Mouse (Mus musculus) thymus, adult 2 months (tissue): ENCODE measurements around the gene H1foo. TPM values are rescaled to one million over a fixed set of nuclear protein-coding genes. Genes with fewer than 3 reads are reported as not detected.

Experiments used
- DNase-seq: peaks from one replicate; pipeline ENCODE4 v3.0.0; 2021
- H3K27ac ChIP-seq: fragments of 200-500 bp; 2 replicates; pipeline ENCODE4 v1.5.1; 2012; ENCODE audit warnings: low read length, control low read depth; ENCODE audit not compliant: control insufficient read depth, insufficient read depth
- H3K27me3 ChIP-seq: fragments of 200-500 bp; 2 replicates; pipeline ENCODE4 v1.6.1; 2012; ENCODE audit warnings: mild to moderate bottlenecking, low read length, moderate library complexity, mixed read lengths; ENCODE audit not compliant: control insufficient read depth, insufficient read depth
- H3K36me3 ChIP-seq: fragments of 200-500 bp; 2 replicates; pipeline ENCODE4 v1.6.1; 2012; ENCODE audit warnings: mild to moderate bottlenecking, low read length, moderate library complexity; ENCODE audit not compliant: control insufficient read depth, insufficient read depth
- H3K4me1 ChIP-seq: fragments of 200-500 bp; replicated peaks from 2 replicates; pipeline ENCODE4 v1.6.1; 2012; ENCODE audit warnings: low read length; ENCODE audit not compliant: control insufficient read depth, insufficient read depth
- H3K4me3 ChIP-seq: fragments of 200-500 bp; 2 replicates; pipeline ENCODE4 v1.5.1; 2012; ENCODE audit warnings: mild to moderate bottlenecking, low read length, control low read depth, moderate library complexity; ENCODE audit not compliant: control insufficient read depth, insufficient read depth
- CTCF ChIP-seq: fragments of 200-500 bp; IDR thresholded peaks from 2 replicates; pipeline ENCODE4 v1.5.1; 2012; ENCODE audit warnings: mild to moderate bottlenecking, control low read depth, low read length, moderate library complexity, borderline replicate concordance; ENCODE audit not compliant: control insufficient read depth, poor library complexity, insufficient read depth; ENCODE audit errors: extremely low read depth
- POLR2A ChIP-seq: fragments of 200-500 bp; IDR thresholded peaks from 2 replicates; pipeline ENCODE4 v1.6.1; 2012; ENCODE audit warnings: mild to moderate bottlenecking, low read length, control low read depth, moderate library complexity; ENCODE audit not compliant: control insufficient read depth, poor library complexity, insufficient read depth; ENCODE audit errors: extremely low read depth
- WGBS: fragments of 180-500 bp; shearing (Covaris S2); methylation state at CpG from one replicate; pipeline ENCODE4 v1.1.7; 2018; 5-methylcytosine and 5-hydroxymethylcytosine counted together
- polyA plus RNA-seq: library from polyadenylated mRNA; depleted of rRNA; stranded (reverse); fragments of >200 nt; gene quantifications from 2 replicates; pipeline ENCODE4 v1.2.3, GENCODE M21; 2012; rRNA removed

The H1foo gene
- polyA plus RNA-seq, 1 experiment, result 0.81 TPM

DNA sequence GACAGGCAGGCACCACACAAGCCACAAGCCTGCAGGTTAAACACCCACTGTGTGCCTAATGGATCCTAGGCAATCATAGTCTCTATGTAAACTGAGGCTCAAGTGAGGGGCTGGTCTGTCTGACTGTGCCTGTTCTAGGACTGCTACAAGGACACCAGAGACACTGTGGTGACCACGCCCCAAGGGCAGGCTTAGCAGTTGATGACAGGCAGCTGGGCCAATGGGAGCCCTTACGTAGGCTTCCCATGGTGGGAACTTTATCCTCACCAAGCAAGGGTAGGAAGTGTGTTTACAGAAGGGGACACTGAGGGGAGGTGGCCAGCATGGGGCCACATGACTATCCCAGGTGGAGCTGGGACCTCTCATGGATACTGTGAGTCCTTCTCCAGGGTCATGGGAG, 54.5 kb downstream of the H1foo start:
- Histone ChIP-seq H3K4me3 (no peak overlapping the region), H3K27me3 (no peaks in the 10 kb centered on the region), H3K4me1 (peaks cover 30% of the 10 kb centered on the region), H3K27ac (no peak overlapping the region), H3K36me3 (no peaks in the 10 kb centered on the region)
- whole genome bisulfite sequencing, result 98% methylated on average over 2 of the region's 2 CpGs
- DNase-seq, result no peak
- TF ChIP-seq CTCF (no peak), POLR2A (no peak)

Other genes starting within 250 kb of the H1foo start
- 1.4 and 2.5 TPM in 2 replicates for gene Tmem40, start 182.5 kb upstream of the H1foo start, polyA plus RNA-seq
- gene Cand2, start 170.4 kb upstream of the H1foo start, polyA plus RNA-seq, result 16.8 and 19.5 TPM in 2 replicates
- 874 and 910 TPM in 2 replicates for gene Rpl32, start 136.2 kb upstream of the H1foo start, polyA plus RNA-seq
- gene Efcab12, start 106.5 kb upstream of the H1foo start, polyA plus RNA-seq, result 0.33 and 0.46 TPM in 2 replicates
- gene Mbd4, start 91.6 kb upstream of the H1foo start, polyA plus RNA-seq, result 9.0 and 10.5 TPM in 2 replicates
- 7.6 and 8.8 TPM in 2 replicates for gene Ift122, start 91.5 kb upstream of the H1foo start, polyA plus RNA-seq
- 0.37 and 1.3 TPM in 2 replicates for gene Rho, start 13.2 kb upstream of the H1foo start, polyA plus RNA-seq
- 466 and 519 TPM in 2 replicates for gene Plxnd1, start 50.1 kb downstream of the H1foo start, polyA plus RNA-seq
- 18.3 and 24.4 TPM in 2 replicates for gene Tmcc1, start 248.5 kb downstream of the H1foo start, polyA plus RNA-seq